Mouse (Mus musculus): Measurements from ENCODE around the gene Rpl21.

Gene Rpl21

DNA sequence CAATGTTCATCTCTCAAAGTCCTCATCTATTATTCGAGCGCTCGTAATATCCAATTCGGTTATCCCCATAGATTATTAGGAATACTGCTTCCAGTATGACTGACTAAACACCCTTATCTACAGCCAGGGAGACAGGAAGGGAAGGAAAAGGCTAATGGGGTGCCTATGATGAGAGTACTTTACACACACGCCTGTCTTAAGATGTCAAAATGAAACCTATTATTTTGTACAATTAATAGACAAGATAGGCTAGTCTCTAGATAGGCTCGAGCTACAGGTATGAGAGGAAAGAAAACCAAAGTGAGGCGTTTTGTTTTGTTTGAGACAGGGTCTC, 288 bp upstream of the Rpl21 start:
- DNase-seq (ENCODE audit: extremely low spot score, low read depth, low spot score): no peak

DNA sequence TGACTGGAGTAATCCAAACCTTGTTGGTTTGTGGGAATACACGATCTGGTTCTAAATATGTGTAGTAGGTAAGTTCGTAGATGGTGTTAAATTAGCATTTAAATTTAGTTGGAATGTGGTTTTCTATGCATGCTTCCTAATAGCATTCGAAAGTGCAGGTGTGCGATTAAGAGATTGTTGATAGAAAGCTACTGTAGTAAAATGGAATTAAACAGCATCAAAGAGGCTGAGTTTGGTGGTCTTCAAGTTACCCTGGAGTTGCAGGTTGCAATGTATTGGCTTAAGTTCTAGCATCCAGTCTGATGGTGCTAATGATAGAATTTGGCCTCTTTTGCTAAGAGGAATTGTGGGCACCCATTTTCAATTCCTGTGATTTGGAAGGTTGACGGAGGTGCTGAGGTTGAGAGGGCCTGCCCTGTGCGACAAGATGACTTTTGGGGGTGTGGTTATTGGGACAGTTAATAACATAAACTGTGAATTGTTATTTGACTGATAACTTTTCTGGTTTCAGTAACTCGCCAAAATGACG, 1.0 kb downstream of the Rpl21 start:
- no peak for DNase-seq (ENCODE audit: extremely low spot score, low read depth, low spot score)

DNA sequence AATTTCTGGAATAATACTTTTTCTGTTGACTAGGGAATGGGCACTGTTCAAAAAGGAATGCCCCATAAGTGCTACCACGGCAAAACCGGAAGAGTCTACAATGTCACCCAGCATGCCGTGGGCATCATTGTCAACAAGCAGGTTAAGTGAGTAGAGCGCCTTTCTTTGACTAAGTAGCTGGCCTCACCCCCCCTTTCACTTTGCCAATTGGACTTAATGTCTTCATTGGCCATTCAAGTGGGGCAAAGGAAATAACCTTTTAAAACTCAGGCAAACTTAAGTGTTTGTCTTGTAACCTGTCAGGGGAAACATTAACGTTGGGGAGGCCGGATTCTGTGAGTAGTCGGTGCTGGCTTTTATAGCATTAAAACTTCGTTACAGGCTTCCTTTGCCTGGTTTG, 2.3 kb downstream of the Rpl21 start:
- no peak for DNase-seq (ENCODE audit: extremely low spot score, low read depth, low spot score)

DNA sequence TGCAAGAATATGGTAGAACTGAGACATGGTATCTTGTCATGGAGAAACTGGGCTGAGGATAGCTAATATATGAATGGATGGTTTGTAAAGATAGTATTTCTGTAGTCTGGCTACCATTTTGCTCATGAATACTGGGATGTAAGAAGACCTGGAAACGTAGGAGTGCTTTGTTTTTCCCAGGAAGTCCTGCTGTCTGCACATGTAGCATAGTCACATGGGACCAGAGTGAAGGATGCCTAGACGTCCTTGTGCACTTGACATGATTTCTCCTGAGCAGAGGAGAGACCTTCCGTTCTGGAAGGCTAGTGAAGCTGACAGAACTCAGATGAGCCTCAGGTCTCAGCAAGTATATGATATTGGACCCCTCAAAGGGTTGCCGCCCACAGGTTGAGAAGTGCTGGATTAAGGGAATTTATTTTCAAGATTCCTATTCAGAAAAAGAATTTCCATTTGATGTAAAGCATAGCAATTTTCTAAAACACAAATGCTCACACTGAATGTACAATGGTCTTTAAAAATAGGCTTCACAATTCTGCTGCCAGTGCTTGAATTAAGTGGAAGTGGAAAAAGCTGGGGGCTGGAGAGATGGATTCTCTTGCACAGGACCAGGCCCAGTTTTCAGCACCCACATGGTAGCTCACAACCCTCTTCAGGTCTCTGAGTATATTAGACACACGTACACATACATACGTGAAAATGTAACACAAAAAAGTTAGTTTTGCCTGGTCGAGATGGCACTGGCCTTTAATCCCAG, 5.5 kb downstream of the Rpl21 start:
- DNase-seq (ENCODE audit: extremely low spot score, low read depth, low spot score): no peak

DNA sequence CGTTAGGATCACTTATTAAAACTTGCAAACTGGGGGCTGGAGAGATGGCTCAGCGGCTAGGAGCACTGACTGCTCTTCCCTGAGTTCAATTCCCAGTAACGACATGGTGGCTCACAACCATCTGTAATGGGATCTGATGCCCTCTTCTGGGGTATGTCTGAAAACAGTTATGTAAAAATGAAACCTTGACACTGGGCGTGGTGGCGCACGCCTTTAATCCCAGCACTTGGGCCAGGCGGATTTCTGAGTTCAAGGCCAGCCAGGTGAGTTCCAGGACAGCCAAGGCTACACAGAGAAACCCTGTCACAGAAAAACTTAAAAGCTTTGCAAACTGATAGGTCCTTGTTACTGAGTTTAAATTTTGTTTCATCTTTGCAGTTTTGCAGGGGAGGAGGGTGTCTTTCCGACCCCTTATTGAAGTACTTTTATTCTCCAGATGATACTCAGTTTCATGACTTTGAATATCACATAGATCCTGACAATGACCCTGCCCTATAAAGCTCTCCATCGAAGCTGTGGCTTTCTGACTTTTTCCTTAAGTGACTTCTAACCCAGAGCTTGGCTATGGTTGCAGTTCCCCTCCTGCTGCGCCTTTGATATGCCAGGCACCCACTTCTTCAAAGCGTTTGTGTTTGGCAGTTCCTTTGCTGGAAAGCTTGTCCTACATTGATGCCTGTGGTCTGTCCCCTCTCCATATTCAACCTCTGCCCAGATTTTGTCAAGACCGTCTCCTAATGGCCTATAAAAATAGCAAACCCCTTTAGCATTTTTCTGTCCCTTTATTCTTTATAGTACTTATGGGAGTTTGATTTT, 6.4 kb downstream of the Rpl21 start:
- no peak for DNase-seq (ENCODE audit: extremely low spot score, low read depth, low spot score)

DNA sequence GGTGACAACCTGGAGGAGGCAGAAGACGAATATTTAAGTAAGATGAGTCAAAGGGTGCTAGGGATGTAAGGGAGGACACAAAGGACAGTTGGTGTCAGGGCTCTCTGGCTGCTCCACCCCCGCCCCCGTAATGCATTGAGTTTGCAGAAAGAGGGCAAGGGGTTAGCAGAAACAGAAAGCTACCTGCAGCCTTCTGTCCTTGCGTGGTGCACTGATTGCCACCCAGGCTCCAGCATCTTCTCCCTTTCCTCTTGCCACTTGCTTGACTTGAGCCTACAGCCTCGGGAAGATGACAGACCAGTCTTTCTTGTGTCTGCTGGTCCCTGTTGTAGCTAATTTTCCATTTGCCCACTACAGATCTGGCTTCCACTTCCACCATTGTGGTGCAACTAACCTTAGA, 7.1 kb downstream of the Rpl21 start:
- DNase-seq (ENCODE audit: extremely low spot score, low read depth, low spot score): no peak

DNA sequence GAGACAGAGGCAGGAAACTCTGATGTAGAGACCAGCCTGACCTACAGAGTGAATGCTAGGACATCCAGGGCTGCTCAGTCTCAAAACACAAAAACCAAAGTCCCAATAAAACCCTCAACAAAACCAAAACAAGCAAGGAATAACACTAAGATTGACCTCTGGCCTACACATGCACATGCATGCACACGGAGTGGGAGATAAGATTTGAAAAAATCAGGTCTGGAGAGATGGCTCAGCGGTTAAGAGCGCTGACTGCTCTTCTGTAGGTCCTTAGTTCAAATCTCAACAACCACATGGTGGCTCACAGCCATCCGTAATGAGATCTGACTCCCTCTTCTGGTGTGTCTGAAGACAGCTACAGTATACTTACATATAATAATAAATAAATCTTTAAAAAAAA, 7.7 kb downstream of the Rpl21 start:
- no peak for DNase-seq (ENCODE audit: extremely low spot score, low read depth, low spot score)

DNA sequence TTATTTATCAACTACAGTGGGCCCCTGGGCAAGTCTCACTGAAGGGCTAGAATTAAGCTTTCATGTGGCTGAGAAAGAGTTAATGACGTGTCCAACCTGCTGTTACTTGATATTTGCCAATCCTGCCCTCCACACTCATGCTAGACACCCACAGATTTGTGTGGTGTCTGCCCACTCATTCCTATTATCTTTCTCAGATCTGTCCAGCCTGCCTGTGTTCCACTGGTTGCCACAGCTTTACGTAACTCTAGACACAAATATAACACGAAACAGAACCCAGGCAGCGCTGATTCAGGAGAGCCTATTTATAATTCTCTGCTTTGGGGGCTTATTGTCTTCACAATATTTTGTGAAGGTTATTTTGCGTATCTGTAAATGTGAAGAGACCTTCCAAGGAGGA, 8.6 kb downstream of the Rpl21 start:
- DNase-seq (ENCODE audit: extremely low spot score, low read depth, low spot score): no peak

DNA sequence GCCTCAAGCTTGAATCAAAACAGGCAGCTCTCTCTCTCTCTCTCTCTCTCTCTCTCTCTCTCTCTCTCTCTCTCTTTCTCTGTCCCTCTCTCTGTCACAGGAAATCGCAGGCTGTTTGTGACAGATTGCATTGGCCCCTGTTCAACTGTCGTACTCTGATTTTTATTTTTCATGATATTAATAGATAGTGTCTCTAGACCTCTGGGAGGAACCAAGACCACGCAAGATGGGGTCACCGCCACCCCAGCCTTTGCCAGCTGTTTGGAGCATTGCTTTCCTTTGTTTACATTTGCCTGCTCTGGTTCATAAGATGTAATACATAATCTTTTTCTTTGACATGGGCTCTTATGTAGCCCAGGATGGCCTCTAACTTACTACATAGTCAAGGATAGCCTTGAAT, 9.3 kb downstream of the Rpl21 start:
- DNase-seq (ENCODE audit: extremely low spot score, low read depth, low spot score): no peak

DNA sequence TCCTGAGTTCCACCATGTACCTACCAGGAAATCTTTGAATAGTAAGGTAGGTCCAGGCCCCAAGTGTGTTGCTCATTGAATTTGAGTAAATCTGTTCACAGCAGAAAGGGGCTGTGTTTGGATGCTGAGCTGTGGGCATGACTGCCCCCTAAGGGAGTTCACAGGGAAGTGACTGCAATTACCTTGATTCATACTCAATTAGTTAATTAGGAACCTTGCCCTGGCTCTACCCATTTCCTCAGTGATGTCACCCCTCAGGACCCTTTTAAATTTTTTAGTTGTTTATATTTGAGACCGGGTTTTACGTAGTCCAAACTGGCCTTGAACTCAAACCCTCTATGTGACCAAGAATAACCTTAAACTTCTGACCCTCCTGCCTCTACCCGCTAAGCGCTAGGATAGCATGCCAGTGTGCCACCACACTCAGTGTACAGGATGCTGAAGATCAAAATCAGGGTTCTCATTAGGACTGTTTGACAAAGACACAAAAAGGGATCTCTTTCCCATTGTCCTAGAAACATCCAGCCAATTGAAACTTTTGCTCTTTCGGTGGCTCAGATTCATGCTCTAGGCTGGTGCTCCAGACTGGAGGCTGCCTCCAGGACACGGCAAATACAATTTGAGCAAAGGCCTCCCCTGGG, 11.7 kb downstream of the Rpl21 start:
- DNase-seq (ENCODE audit: extremely low spot score, low read depth, low spot score): no peak

DNA sequence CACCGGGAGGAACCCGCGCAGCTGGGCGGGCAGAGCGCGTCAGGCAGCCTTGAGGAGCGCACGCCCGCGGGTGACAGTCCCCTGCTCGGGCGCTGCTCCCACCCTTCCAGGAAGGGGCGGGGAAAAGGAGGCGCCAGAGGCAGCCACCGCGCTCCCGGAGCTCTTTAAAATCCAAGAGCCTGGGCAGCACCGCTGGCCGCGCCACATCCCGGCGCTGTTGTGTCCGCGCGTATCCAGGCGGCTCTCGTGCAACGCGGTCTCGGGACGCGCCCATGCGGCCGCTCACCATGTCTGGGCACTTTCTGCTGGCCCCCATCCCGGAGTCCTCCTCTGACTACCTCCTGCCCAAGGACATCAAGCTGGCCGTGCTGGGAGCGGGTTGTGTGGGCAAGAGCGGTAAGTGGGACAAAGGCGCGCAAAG, 12.3 kb downstream of the Rpl21 start, which contains the start of gene Rasl11a:
TSS of gene Rasl11a (plus strand) at position 127 of the 421 bp plus-strand sequence.
- DNase-seq (ENCODE audit: extremely low spot score, low read depth, low spot score): no peak

DNA sequence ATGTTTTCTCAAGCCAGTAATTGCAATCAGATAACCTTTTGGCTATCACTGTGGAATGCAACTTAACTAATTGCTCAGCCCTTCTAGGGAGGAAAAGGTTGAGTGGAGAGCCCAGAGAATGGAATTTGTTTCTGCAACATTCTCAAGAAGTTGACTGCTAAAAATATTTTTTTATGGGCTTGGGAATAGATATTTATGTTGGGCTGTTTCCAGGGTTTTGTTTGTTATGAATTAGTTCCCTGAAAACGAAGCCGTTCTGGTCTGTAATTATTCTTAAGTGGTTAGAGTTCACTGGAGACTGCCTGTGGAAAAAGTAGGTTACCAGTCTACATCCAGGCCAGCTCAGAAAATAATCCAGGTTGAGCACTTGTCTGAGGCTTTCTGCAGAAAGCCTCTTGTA, 13.8 kb downstream of the Rpl21 start:
- no peak for DNase-seq (ENCODE audit: extremely low spot score, low read depth, low spot score)

DNA sequence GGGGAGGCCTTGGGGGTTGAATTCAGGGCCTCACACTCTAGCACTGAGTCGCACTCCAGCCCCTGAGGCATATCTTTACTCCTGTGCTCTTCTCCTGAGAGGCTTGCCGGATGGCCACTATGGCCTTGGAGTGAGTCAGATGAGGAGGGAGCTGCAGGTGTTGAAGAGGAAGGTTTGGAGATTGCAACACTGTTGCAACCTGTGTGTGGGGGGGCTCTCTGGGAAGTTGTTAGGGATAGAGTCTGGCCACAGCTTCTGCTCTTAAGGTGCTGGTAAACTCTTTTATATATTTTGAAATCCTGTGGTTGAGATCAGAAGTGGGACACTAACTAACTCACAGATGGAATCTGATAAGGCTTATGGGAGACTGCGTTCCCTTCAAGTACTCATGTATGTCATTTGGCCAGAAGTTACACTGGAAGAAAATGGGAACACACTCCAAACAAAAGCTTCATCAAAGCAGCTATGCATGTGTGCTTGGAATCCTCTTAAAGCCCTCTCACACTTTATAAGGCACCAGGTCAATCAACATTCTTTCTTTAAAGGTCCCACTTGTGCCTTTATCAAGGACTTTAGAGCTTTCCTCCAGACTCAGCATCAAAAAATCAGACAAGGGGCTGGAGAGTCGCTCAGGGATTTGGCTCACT, 16.4 kb downstream of the Rpl21 start:
- no peak for DNase-seq (ENCODE audit: extremely low spot score, low read depth, low spot score)

DNA sequence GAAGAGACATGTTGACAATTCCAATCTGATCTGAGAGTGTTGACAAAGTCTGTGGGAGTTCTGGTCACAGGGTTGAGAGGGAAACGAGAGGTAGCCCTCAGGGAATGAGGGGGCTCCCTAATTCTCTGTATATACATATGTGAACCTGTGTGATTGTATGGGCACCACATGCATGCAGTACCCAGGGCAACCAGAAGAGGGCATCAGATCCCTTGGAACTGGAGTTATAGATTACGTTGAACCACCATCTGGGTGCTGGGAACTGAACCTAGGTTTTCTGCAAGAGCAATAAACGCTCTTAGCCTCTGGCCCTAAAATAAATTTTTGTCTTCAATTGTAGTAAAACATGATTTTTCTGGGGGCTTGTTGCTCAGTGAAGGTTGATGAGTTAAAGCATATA, 23.4 kb downstream of the Rpl21 start:
- no peak for DNase-seq (ENCODE audit: extremely low spot score, low read depth, low spot score)

DNA sequence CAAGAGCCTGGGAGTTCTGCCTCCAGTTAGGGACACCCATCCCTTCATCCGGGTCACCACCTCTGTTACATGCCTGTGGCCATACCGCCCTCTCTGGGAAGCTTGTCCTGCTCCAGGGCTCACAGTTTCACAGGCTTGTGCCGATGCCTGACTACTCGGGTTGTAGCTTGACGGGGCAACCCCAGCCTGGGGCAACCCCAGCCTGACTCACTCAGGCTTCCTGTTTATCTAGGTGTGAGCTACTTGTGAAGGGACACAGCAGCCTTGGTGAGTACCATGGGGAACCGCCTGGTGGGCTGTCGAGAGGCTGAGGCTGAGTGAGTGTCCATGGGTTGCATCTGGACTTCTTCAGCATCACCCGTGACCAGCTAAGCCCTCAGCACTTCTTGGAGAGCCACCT, 24.9 kb downstream of the Rpl21 start:
- no peak for DNase-seq (ENCODE audit: extremely low spot score, low read depth, low spot score)

DNA sequence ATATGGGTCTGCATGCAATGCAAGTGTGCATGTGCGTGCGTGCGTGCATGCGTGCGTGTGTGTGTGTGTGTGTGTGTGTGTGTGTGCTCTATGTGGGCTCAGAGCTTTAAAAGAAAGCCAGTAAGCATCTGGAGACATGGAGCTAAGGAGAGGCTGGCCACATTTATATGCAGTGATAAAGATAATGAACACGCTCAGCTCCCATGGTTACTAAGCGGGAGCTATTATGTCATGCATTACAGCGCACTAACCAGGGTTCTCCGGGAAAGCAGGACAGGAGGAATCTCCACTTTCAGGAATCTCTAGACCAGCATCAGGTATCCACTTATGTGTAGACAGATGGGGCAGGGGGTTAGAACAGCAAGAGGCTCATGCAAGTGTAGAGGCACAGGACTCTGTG, 26.1 kb downstream of the Rpl21 start:
- no peak for DNase-seq (ENCODE audit: extremely low spot score, low read depth, low spot score)

DNA sequence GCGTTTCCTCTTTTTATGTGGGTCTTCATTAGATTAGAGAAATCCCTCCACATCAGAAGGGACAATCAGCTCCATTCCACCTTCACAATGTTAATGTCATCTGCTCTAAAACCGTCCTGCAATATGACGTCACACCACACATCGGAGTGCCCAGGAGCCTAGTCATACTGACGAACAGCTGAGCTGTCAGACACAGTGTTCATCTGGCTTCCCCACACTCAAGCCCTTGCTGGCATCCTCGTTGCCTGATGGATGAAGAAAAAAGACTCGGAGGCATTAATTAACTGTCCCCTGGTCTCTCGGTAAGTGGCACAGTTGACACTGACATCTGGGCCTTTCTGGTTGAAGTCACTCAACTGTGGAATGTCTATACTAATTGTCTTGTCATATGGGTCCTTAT, 26.6 kb downstream of the Rpl21 start:
- DNase-seq (ENCODE audit: extremely low spot score, low read depth, low spot score): no peak

DNA sequence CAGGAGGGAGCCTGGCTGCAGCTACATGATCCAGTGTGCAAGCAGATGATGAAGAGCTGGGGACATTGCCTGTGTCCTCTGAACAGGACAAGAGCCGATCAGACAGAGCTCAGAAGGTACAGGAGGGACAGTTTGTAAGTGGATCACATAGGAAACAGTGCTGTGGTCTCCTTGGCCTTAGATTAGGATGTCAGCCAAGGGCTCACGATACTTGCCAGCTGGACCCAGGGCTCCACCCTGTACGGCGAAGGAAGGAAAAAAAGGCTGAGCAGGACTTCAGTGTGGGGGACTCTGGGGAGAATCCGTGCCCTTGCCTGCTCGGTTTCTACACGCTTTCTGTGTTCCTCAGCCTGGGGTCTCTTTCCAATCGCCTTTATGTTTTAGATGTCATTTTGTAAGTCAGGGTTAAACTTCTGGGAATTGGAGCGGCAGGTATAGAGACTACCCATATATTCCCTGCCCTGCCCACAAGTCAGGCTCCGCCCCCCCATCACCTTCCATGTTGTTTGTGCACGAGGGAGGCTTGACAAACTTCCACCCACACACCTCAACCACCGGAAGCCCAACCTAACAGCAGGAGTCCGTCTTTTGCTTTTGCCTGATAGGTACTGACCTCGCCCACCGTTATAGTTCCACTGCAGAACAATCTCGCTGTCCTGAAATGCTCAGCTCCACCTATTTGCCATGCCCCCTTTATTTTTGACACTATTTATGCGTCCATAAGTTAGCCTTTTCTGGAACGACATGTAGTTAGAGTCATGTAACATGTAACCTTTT, 27.7 kb downstream of the Rpl21 start:
- DNase-seq (ENCODE audit: extremely low spot score, low read depth, low spot score): no peak

DNA sequence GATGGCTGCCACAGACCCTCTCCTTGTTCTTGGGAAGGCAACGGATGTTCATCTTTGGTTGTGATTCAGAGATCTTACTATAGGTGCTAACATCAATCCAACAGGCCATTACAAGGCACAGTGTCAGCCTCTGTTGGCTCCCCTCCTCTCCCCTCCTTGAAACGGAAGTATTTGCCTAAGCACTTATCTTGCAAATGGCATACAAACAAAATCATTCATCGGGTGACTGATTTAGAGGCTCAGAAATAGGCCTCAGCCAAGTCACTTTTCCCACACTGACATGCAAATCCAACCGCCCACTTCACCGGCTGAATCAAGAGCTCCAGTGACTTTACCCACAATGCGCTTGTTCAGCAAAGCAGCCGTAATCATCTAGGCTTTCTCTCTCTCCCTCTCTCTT, 28.9 kb downstream of the Rpl21 start:
- DNase-seq (ENCODE audit: extremely low spot score, low read depth, low spot score): no peak

DNA sequence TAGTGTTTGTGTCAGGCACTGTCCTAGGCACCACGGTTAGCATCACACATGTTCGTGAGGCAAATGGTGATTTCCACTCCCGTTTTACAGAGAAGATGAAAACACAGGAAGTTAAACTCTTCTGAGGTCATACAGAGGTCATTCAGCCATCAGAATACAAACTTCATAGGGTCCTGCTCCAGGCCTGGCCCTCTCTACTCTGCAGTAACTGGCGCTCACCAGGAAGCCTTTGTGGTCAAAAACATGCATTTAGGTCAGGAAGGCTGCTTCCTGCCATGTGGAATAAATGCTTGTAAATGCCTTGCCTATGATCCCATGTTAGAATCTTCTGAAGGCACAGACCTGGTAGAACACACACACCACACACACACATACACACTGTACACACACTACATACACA, 32.8 kb downstream of the Rpl21 start:
- DNase-seq (ENCODE audit: extremely low spot score, low read depth, low spot score): no peak

DNA sequence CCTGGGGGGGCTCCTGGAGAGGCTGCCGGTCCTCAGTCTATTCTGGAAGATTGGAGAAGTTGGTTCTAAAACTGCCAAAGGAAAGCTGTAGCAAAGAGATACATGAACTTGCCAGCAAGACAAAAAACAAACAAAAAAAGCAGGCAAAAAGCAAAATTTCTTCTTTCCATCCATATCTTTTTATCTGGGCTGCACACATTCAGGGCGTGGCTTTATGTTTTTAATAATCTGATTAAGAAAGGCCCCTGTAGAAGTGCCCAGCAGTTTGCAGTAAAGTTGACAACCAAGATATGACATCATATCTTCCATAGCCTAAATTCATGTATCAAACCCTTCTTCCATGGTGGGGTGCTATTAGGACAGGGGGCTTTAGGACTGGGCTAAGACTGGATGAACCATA, 33.6 kb downstream of the Rpl21 start:
- DNase-seq (ENCODE audit: extremely low spot score, low read depth, low spot score): no peak

Data from hindlimb bud, embryonic 11.5 days (tissue).